Mouse (Mus musculus) right cerebral cortex, postnatal 25 days (tissue): Measurements from ENCODE around the gene Sema4g.
"Not testable (repeated sequence)": the region's sequence is repeated elsewhere in the genome, so short reads cannot be mapped to it uniquely, and the experiment has no call there.

Experiments used
- DNase-seq: peaks from one replicate; pipeline ENCODE4 v3.0.0; 2022

Sema4g gene

GRCm38 (mm10) chr19:45026958-45027670, 38.2 kb downstream of the Sema4g start:
- DNase-seq = no peak

- DNase-seq = no peak
These were observed 38.9 kb downstream of the Sema4g start for GRCm38 (mm10) chr19:45027848-45028247.

GRCm38 (mm10) chr19:45028746-45029145, 39.8 kb downstream of the Sema4g start:
- DNase-seq = no peak

- DNase-seq = no peak
These were observed 40.7 kb downstream of the Sema4g start for GRCm38 (mm10) chr19:45029571-45029970.

- no peak for DNase-seq
These were observed 41.2 kb downstream of the Sema4g start for GRCm38 (mm10) chr19:45030111-45030510.

- peak; percentile 67 for DNase-seq
These were observed 42.1 kb downstream of the Sema4g start for GRCm38 (mm10) chr19:45030746-45031693.

GRCm38 (mm10) chr19:45031780-45032179, 42.9 kb downstream of the Sema4g start:
- peak; percentile 66 for DNase-seq

- no peak for DNase-seq
These were observed 43.9 kb downstream of the Sema4g start for GRCm38 (mm10) chr19:45032570-45033332.

- no peak for DNase-seq
These were observed 48.0 kb downstream of the Sema4g start for GRCm38 (mm10) chr19:45036867-45037266.

GRCm38 (mm10) chr19:45038198-45038597, 49.3 kb downstream of the Sema4g start:
- DNase-seq = not testable (repeated sequence)

- DNase-seq = no peak
These were observed 51.3 kb downstream of the Sema4g start for GRCm38 (mm10) chr19:45040214-45040613.

- DNase-seq = no peak
These were observed 55.6 kb downstream of the Sema4g start for GRCm38 (mm10) chr19:45044389-45044927.

GRCm38 (mm10) chr19:45045236-45045635, 56.3 kb downstream of the Sema4g start:
- no peak for DNase-seq

GRCm38 (mm10) chr19:45045651-45046050, 56.8 kb downstream of the Sema4g start, which contains the start of gene Pdzd7:
Gene Pdzd7, minus strand, starts transcription at chr19:45045717.
- DNase-seq = no peak

- peak; percentile 80 for DNase-seq
These were observed 57.8 kb downstream of the Sema4g start for GRCm38 (mm10) chr19:45046523-45047321.

GRCm38 (mm10) chr19:45047417-45047934, 58.6 kb downstream of the Sema4g start, which contains the start of gene Sfxn3:
Gene Sfxn3, plus strand, starts transcription at chr19:45047503.
- DNase-seq = peak; percentile 93

GRCm38 (mm10) chr19:45047935-45048643, 59.2 kb downstream of the Sema4g start:
- peak; percentile 88 for DNase-seq

- DNase-seq = no peak
These were observed 59.9 kb downstream of the Sema4g start for GRCm38 (mm10) chr19:45048644-45049365.

- DNase-seq = no peak
These were observed 60.6 kb downstream of the Sema4g start for GRCm38 (mm10) chr19:45049523-45049922.
